Mouse (Mus musculus): ENCODE results near the gene Chd3.

Chd3 gene

DNA sequence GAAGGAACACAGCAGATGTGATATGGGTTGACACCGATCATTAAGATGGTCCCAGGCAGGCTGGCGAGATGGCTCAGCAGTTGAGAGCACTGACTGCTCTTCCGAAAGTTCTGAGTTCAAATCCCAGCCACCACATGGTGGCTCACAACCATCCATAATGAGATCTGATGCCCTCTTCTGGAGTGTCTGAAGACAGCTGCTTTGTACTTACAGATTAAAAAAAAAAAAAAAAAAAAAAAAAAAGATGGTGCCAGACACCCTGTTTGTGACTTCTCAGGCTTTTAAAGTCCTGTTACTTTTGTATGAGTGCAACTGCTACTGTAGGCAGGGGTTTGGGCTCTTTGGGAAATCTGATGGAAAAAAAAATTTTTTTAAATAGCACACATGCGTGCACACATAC lies 19.5 kb upstream of the Chd3 start:
- no peak for DNase-seq

DNA sequence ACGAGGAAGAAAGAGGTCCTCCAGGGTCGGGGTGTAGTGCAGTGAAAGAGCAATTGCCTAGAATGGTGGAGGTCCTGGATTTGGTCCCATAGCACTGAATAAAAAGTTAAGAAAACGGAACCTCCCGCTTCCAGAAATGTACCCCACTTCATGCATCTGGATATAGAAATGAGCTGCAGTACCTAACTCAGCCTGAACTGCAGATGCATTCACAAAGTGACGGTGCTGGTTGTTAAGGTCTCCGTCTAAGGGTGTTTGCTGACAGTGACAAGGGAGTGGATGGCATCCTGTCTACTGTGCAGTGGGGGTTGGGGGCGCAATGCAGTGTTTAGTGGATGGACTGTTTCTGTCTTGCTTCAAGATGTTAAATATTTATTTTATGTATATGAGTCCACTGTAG lies 17.6 kb upstream of the Chd3 start:
- no peak for DNase-seq

DNA sequence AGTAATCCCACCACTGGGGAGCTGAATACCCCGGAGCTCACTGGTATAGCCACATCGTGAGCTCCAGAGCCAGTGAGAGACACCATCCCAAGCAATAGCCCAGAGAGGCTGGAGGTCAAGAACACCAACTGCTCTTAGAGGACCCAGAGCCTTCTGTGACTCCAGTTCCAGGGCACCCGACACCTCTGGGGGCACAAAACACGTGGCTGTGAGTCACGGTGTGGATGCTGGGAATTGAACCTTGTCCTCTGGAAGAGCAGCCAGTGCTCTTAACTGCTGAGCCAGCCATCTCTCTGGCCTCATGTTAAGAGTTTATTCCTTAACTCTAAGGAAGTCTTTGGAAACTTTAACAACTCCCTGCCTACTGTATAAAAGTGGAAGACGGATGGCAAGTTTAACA lies 15.8 kb upstream of the Chd3 start:
- DNase-seq = no peak

DNA sequence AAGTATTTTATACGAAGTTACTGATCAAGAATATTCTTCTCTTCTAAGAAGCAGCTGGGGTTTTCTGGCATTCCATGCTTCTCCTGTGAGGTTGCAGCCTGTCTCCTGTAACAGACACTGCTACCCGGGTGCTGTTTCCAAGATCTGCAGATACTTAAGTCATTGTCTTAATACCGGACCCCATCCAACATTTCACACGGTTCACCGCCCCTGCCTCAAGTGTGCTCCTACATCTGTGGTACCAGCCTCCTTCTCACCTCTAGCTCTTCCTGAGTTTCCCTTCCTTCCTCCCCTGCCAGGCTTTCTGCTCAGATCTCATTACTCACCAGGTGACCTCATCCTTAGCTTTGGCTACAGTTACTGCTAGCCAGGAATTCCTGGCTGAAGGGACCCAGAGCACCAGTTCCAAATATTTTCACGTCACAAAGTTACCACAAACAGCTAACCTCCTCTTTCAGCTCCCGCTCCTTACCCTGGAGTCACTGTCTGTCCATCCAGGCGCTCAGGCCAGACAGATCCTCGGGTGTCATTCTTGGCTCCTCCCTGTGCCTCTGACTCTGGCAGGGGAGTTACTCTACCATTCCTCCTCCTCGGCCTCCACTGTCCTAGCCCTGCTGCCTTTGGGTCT lies 13.4 kb upstream of the Chd3 start:
- DNase-seq = no peak

DNA sequence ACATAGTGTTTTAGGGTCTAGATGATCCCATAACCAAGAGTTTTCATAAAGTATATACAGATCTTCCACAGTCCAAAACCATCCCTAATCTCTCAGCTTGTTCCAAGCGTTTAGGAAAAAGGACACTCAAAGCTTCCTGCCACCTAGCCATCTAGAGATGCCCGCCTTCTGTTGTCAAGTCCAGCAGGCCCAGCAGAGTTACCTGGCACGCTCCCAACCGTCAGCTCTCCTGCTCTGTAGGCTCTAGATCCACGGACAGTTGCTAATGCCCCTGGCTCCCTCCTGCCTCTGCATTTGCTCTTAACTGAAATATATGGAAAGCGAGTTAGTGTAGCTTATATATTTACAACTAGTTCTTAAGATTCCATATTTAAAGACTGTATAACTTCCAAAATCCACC lies 12.2 kb upstream of the Chd3 start:
- no peak for DNase-seq

DNA sequence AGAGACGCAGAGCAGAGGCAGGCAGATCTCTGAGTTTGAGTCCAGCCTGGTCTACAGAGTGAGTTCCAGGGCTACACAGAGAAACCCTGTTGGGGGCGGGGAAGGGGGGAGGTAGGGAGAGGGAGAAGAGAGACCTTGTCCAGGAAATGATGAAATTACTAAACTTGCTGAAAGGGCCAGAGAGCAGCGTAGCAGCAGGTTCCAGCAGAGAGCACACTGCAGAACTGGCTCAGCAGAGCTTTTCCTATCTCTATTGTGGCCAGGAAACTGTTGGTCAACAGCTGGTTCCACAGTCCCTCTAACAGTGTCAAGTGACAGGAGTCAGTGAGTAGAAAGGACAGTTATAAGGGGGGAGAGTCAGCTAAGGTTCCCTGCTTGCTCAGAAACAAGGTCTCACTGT lies 10.4 kb upstream of the Chd3 start:
- DNase-seq = no peak

DNA sequence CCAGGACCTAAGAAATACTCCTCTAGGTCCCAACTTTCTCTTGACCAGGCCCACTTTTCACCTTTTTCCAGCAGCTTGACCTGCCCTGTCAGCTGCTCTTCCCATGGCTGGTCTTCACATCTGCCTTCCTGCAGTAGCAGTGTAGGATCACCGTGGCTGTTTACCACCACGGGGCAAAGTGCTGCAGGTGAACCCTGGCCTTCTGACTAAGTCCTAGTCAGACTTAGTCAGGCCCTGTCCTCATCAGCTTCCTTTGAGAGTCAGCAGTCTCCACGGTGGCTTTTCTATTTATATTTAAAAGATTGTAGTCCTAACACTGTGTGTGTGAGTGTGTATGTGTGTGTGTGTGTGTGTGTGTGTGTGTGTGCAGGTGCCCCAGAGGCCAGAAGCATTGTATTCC lies 8.6 kb upstream of the Chd3 start:
- DNase-seq = no peak

DNA sequence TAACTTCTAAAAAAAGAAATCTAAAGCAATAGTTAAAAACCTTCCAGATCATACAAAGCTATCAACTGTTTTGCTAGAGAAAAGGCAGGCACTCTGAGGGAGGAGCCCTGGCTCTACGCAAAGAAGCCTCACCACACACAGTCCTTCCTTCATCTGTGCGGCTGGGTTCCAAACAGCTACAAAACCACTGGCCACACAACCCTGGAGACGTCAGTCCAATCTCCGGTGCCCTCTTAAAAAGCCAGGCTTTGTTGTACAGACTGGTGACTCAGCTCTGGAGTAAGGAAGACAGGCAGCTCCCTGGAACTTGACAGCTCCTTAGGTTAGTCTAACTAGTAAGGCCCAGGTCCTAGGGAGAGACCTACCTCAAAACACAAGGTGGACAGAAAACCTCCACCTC lies 6.4 kb upstream of the Chd3 start:
- DNase-seq = no peak

DNA sequence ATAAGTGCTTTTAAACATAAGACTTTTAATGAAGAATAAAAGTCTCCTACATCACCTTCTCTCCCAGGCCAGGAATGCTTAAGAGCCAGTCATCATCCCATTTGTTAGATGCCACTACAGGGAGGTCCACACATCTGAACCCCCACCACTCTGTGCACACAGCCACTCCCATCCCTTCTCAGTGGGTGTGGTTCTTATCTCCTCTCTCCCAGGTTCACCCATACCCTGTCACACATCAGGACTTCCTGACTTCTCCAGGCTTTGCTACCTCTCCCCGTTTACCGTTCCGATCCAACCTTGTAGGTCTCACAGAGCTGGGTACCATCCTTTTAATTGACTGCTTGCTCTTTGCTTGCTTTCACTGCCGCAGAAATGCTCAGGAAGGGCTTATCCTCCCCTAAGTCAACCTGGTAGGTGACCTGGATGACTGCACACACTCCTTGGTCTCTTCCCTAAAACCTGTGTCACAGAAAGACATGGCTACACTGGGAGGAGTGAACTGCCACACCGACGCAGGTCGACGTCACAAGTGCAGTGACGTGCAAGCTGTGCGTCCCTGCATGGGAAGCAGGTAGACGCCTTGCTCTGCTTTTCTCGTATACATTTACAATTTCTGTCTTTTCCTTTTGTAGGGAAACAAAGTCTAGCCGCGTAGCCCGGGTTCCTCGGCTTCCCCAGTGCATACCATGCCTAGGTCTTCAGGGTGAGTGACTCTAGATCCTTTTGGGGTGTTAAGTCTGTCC lies 4.2 kb upstream of the Chd3 start:
- DNase-seq = no peak

DNA sequence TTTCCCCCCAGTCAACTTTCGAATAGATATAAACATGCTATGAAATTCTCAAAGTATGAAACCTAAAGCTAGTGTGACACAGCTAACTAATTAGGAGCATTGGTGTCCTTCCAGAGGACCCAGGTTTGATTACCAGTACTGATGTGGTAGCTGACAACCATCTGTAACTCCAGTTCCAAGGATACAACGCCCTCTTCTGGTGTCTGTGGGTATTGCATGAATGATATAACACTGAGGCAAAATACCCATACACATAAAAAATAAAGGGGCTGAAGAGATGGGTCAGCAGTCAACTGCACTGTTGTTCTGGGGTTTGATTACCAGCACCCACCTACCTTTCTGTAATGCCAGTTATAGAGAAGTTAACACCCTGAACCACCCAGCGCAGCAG lies 3.6 kb upstream of the Chd3 start:
- DNase-seq = peak; percentile 32

DNA sequence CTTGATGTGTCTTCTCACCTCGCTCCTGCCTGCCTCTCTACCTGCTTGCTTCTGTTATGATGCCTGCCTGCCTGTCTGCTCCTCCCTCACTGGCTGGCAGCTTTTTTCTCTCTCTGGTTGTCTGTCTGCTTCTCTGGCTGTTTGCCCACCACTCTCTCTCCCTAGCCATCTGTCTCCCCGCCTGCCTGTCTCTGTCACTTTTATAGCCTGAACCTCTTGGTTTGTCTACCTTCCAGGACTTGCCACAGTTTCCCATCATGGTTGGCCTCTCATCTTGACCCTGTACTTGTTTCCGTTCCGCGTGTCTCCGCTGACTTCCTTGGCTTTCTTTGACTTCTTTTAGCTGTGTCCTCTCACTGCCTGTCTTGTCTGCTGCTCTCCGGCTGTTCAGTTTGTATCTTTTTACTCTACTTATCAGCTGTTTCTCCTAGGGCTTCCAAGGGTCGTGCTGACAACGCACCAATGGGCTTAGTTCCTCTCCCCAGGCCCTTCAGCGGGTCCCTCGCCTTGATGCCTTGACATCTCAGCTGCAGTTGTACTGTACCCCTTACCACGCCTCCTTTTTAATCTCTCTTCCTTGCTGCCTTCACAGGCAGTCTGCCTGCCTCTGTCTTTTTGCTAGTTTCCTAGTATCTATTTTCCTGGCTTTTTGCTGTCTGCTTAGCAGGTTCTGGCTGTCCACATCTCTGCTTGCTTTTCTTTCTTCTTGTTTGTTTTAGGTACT lies 3.0 kb upstream of the Chd3 start:
- peak; percentile 15 for DNase-seq

DNA sequence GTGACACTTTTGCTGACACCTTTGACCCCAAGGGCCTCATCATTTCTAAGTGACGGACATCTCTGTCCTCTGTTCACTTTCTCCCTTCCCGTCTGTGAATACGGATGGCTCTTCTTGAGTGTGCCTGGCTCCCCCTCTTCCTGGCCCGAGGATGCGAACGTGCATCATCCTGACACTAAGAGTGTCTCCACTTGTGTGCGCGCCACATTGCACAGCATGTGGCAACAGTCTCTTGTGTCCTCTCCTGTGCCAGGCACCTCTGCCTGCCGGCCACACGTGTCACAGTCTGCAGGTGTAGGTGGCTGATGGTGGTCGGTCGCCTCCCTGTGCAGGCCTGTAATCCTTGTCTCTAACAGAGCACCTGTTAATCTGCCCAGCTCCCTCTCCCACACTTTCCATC lies 2.4 kb upstream of the Chd3 start:
- no peak for DNase-seq

DNA sequence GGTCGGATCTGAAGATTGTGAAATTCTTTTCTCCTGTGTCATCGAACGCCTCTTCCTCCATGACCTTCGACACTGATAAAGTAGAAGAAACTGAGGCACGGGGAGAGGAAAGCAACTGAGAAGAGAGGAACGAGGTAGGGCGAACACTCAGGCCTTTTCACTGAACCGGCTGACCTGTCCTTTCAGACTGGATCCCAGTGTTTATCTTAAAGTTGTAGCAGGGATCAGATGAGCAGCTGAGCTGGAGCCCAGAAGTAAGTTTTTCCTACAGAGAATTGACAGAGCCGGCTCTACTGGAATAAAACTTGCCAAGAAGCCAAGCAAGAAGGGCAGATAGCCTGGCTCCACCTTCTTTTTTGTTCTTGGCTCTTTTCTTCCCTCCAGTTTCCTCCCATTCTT lies 1.6 kb upstream of the Chd3 start:
- DNase-seq = no peak

DNA sequence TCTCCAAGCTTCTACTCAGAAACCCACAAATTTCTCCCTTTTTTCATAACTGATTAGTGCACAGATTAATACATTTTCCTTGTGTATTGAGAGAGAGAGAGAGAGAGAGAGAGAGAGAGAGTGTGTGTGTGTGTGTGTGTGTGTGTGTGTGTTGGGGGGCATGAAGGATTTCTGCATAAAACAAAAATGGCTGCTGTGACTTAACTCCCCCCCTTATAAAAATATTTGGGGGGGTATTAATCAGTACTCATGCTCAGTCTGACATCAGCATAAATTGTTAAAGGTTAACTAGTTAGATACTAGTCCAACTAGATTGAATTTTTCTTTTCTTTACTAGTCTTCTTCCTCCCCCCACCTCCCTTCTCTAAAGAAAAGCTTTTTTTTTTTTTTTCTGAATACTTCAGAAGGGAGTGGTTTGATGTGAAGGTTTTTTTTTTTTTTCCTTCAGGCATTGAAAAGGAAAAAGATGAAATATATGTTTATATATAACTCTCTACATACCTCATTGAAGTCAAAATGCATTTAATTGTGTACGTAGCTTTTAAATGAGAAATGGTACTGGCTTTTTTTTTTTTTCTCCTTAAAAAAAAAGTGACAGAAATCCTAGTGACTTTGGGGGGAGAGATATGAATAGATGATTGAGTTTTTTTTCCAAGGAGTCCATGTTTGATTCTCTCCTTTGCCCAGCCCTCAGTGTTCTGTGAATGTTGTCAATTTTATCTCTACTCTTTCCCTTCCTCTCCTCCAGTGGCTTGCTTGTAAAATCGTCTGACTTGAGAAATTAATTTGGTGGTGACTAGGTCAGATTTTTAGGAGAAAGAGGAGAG lies 997 bp upstream of the Chd3 start:
- no peak for DNase-seq

DNA sequence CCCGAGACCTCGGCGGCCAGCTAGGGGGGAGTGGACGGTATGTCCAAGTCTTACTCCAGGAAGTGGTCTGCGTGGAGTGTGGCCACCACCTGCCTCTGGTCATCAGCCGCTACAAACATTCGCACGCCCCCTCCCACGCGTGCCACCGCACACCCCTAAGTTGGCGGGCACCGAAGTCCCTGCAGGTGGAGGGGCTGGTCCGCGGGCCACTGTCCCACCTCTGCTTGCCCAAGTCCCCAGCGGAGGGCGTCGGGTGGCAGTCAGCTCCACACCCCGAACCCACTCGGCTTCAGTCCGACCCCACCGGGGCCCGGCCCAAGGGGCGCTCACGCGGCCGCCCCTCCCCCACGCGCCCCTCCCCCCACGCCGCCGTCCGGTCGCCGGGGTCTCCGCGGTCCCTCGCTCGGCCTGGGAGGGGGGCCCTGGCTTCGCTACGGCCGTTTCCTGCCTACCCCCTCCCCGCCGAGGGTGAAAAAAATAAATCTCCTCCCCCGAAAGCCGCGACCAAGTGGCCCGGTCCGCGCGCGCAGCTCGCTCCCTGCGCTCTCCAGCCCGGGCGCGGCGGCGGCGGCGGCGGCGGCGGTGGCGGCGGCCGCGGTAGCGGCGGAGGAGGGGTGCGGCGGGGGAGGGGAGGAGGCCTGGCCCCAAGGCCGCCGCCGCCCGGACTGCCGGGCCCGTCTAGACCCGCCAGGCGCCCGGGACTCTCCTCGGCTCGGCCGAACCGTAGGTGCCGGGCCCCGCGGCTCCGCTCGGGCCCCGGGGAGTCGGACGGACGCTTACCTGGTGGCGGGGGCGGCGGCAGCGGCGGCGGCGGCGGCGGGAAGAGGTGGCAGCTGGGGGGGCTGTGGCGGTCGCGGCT lies 621 bp downstream of the Chd3 start:
- peak; percentile 67 for DNase-seq

DNA sequence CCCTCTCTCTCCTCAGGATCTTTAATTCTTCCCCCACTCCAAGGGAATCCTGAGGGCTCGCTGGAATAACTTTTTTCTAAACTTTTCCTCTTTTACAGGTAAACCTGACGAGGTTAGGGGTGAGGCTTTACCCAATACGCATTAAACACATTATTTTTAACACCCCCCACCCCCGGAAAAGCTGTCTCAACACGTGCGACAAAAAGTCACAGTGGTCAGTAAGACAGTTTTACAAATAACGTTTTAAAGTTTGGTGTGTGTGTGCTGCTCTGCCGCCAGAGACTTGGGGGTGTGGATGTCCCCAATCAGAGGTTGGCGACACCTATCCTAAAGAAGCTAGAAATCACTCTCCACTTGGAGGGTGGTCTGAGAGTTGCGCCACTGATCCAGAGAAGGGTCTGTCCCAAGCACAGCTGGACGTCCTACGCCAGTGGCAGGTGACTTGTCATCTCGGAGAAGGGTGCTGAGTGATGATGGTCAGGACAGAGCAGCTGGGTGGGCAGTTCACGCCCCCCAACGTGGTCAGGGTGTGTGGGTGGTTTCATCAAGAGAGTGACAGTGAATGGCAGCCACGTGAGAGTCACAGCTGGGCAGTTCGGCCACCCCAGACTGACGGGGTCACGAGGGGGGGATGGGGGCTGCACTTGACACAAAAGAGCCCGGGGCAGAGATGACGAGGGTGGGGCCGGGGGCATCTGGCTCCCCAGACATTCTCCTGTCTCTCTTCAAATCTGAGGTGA lies 1.4 kb downstream of the Chd3 start:
- no peak for DNase-seq

DNA sequence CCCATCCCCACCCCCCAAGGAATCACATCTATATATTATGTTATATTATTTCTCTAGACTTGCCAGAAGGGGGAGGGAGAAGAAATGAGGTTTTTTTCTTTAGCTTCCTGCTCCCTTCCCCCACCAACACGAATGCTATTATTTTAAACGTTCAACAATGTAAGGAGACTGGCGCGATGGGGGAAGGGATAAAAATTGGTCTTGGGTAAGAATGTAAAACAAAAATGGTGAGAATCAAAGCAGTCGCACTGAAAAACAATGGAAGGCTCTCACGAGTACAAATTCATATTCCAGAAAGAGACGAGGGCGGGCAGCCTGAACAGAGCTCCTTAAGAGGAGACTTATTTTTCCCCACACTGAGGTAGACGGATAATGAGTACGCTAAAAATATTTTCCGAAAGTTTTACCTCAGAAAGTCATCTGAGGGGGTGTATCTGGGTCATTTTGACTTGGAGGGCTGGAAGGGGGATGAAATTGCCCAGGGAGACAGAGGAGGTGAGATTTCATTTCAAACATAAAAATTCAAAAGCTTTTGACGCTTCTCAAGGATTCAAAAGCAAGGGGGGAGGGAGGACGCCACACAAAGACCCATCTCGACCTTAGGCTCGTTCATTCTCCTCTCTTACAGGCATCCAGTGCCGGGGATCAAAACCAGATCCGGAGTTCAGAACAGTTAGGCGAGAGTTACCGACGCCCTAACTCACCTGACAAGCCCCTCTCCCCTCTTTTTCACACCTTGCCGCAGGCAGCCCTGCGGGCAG lies 2.2 kb downstream of the Chd3 start:
- peak; percentile 42 for DNase-seq

DNA sequence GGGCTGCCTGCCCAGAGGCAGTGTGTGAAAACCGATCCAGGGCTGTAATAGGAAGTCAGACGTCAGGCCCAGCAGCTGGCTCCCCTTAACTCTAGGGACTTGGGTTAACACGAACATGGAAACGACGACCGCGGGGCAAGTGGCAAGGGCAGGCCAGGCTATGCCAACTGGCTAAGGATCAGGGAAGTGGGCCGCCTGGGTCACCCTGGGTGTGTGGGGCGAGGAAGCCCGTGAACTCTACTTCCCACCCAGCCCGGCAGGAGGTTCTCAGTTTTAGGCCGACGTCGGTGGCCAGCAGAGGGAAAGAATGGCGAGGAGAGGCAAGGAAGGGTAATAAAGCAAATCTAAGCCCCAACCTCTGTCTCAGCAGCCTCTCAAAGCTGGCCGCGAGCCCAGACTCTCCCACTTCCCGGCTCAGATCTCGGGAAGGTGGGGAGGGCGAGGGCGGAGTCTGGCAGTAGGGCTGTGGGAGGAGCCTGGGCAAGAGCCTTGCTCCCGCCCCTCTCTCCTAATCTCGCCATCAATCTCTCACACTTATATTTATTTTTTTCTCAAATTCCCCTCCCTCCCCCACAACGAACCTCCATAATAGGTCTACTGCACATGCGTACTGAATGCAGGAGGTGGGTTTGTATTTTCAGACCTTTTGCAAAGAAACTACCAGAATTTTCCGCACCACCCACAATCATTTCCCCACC lies 2.9 kb downstream of the Chd3 start:
- peak; percentile 84 for DNase-seq

DNA sequence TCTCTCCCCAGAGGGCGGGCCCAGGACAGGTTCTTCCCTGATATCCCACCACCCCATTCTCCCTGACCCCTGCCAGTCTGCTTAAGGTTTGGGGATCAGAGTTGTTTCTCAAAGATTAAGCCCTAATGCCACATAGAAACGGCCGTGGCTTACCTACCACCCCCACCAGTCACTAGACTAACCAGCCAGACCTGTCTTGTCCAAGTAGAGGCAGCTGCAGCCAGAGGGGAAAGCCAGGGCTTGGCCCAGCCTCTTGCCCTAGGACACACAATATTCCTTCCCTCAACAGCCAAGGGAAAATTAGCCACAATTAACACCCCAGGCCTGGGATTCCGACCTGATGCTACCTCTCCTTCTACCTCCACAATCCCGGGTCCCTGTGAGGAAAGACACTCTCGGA lies 3.5 kb downstream of the Chd3 start:
- no peak for DNase-seq

DNA sequence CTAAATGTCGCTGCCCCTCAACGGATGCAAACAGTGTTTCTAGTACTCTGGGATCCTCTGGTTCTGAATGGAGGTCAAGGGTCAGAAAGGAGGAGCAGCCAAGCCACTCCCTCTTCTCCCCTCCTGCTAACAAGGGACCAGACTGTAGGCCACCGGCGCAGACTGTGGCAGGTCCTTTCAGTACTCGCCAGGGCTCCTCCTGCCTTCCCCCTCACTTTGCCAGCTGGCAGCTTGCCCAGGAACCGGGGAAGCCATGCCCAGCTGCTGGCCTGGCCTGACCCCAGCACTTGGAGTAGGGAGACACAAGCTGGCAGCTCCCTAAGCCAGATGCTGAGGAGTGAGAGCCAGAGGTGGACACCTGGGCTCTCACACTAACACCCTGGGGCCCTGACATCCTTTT lies 4.3 kb downstream of the Chd3 start:
- DNase-seq = peak; percentile 33
